Mouse (Mus musculus): Measurements from ENCODE around the gene Slc25a45. TPM values are rescaled to one million over a fixed set of nuclear protein-coding genes. Genes with fewer than 3 reads are reported as not detected.

Slc25a45 gene
- polyA plus RNA-seq, 1 experiment = 24.6 TPM

- Histone ChIP-seq H3K4me3 (replicated peaks; ENCODE audit: control insufficient read depth, low read depth, low read length) (peak overlapping the region; percentile 8), H3K4me1 (ENCODE audit: control insufficient read depth, insufficient read depth, low read length) (peaks cover 6% of the 10 kb centered on the region), H3K27ac (ENCODE audit: control insufficient read depth, insufficient read depth, low read depth, low read length, poor library complexity) (peak overlapping the region; percentile 97)
- 11% methylated on average over 13 of the region's 13 CpGs for WGBS
- no peak; the same call in 1 of the 2 replicates for TF ChIP-seq POLR2A (IDR thresholded peaks at IDR 0.05; ENCODE audit: borderline replicate concordance, control insufficient read depth, low read depth, low read length)
- no peak for TF ChIP-seq CTCF (IDR thresholded peaks at IDR 0.05; ENCODE audit: control insufficient read depth, insufficient read depth, low read length)
Observed at GRCm38 (mm10) chr19:5848826-5849672, 28.6 kb upstream of the Slc25a45 start.

DNA sequence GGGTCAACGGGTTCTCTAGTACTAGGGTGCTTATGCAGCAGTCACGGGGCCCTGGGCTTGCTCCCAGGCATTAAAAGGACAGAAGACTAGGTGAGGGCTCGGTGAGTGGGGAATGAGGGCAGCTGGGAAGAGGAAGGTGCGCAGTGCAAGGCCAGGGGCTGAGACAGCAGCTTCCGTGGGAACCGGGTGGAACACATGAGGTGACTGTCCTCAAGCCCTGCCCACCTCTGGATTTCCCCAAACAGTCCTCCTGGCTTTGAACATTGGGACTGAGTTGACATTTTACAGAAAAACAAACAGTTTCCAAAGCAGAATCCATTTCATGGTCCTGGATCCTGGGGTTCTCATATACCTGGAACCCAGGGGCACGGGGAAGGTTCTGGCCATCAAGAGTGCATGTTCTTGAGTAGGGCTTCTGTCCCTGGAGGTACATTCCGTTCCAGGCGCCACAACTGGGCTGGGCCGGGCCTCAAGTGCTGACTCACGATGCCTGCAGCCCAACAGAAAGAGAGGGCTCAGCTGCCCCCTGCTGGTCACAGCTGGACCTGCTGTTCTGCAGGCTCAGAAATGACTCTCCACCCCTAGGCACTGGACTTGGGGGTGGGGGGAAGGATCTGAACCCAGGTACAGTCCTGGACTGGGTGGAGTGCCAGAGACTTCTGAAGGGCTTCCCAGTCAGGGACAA is 27.6 kb upstream of the Slc25a45 start:
- TF ChIP-seq CTCF (IDR thresholded peaks at IDR 0.05; ENCODE audit: control insufficient read depth, insufficient read depth, low read length) (peak; percentile 99), POLR2A (IDR thresholded peaks at IDR 0.05; ENCODE audit: borderline replicate concordance, control insufficient read depth, low read depth, low read length) (no peak; the same call in 1 of the 2 replicates)
- Histone ChIP-seq H3K4me3 (replicated peaks; ENCODE audit: control insufficient read depth, low read depth, low read length) (peak overlapping the region; percentile 17), H3K27ac (ENCODE audit: control insufficient read depth, insufficient read depth, low read depth, low read length, poor library complexity) (peak overlapping the region; percentile 97), H3K4me1 (ENCODE audit: control insufficient read depth, insufficient read depth, low read length) (peaks cover 6% of the 10 kb centered on the region)
- 6% methylated on average over 11 of the region's 11 CpGs for WGBS

DNA sequence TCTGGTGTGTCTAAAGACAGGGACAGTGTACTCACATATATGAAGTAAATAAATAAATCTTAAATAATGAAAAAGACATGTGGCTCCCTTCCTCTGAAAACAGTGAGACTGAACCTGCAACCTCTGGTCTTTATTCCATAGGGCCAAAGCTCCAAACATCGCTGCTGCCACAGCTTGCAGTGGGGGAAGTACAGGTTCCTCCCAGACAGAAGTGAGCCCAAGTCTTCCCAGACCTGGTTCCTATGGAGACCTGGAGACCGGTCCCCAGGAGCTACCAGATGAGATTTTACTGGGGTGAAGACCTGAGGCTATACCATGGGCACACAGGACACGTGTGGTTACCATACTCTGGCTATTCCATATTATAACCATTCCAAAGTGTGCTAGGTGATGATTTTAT is 26.7 kb upstream of the Slc25a45 start:
- 88% methylated on average over 3 of the region's 3 CpGs for whole genome bisulfite sequencing
- H3K27ac ChIP-seq (ENCODE audit: control insufficient read depth, insufficient read depth, low read depth, low read length, poor library complexity) = no peak overlapping the region
- peaks cover 6% of the 10 kb centered on the region for H3K4me1 ChIP-seq (ENCODE audit: control insufficient read depth, insufficient read depth, low read length)
- TF ChIP-seq POLR2A (IDR thresholded peaks at IDR 0.05; ENCODE audit: borderline replicate concordance, control insufficient read depth, low read depth, low read length) (no peak), CTCF (IDR thresholded peaks at IDR 0.05; ENCODE audit: control insufficient read depth, insufficient read depth, low read length) (no peak)
- no peak overlapping the region for H3K4me3 ChIP-seq (replicated peaks; ENCODE audit: control insufficient read depth, low read depth, low read length)

DNA sequence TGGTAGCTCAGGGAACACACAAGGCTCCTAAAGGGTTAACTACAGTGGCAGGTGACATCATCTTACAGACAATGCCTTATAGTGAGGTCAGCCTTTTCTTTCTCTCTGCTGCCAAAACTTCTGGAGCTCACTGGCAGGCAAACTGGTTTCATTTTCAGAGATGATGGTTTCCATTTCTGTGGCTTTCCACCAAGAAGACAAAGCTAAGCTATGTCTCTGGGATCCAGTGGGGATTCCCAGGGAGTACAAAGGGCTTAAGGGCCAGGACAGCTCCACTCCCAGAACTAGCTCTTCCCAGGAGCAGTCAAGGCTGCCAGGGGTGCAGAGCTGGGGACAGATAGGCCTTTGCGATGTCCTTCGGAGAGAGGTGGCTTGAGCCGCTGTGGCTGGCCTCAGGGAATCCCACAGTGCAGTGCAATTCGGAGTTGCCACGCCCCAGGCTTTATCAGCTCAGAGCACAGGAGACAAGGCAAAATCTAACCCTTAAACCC is 26.1 kb upstream of the Slc25a45 start:
- Histone ChIP-seq H3K4me3 (replicated peaks; ENCODE audit: control insufficient read depth, low read depth, low read length) (no peak overlapping the region), H3K4me1 (ENCODE audit: control insufficient read depth, insufficient read depth, low read length) (peaks cover 6% of the 10 kb centered on the region), H3K27ac (ENCODE audit: control insufficient read depth, insufficient read depth, low read depth, low read length, poor library complexity) (no peak overlapping the region)
- no peak for TF ChIP-seq POLR2A (IDR thresholded peaks at IDR 0.05; ENCODE audit: borderline replicate concordance, control insufficient read depth, low read depth, low read length)
- TF ChIP-seq CTCF (IDR thresholded peaks at IDR 0.05; ENCODE audit: control insufficient read depth, insufficient read depth, low read length) = no peak
- WGBS = 73% methylated on average over 5 of the region's 5 CpGs

- TF ChIP-seq POLR2A (IDR thresholded peaks at IDR 0.05; ENCODE audit: borderline replicate concordance, control insufficient read depth, low read depth, low read length) = no peak
- no peak for TF ChIP-seq CTCF (IDR thresholded peaks at IDR 0.05; ENCODE audit: control insufficient read depth, insufficient read depth, low read length)
- H3K4me3 ChIP-seq (replicated peaks; ENCODE audit: control insufficient read depth, low read depth, low read length) = no peak overlapping the region
- peaks cover 6% of the 10 kb centered on the region for H3K4me1 ChIP-seq (ENCODE audit: control insufficient read depth, insufficient read depth, low read length)
- WGBS = 88% methylated on average over 12 of the region's 12 CpGs
- H3K27ac ChIP-seq (ENCODE audit: control insufficient read depth, insufficient read depth, low read depth, low read length, poor library complexity) = no peak overlapping the region
Observed at GRCm38 (mm10) chr19:5852035-5852722, 25.4 kb upstream of the Slc25a45 start.

DNA sequence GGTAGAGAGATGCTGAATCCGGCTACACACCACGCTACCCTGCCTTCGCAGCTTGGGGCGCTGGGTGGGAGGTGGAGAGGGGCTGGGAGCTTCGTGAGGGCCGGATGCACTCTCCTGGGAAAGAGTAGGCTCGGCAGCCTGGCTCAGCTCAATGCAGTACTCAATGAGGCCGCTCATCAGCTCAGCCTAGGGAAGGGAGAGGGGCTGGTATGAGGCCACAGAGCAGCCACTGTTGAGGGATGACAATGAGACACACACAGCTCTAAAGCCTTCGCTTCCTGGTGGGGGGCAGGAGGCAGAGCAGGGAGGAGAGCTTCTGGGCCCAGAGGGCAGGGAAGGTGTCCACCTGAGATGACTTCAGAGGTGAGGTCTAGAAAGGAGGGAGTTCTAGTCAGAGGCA is 21.0 kb upstream of the Slc25a45 start:
- Histone ChIP-seq H3K27ac (ENCODE audit: control insufficient read depth, insufficient read depth, low read depth, low read length, poor library complexity) (no peak overlapping the region), H3K4me1 (ENCODE audit: control insufficient read depth, insufficient read depth, low read length) (no peaks in the 10 kb centered on the region), H3K4me3 (replicated peaks; ENCODE audit: control insufficient read depth, low read depth, low read length) (no peak overlapping the region)
- WGBS = 86% methylated on average over 9 of the region's 9 CpGs
- TF ChIP-seq POLR2A (IDR thresholded peaks at IDR 0.05; ENCODE audit: borderline replicate concordance, control insufficient read depth, low read depth, low read length) (no peak), CTCF (IDR thresholded peaks at IDR 0.05; ENCODE audit: control insufficient read depth, insufficient read depth, low read length) (no peak)

DNA sequence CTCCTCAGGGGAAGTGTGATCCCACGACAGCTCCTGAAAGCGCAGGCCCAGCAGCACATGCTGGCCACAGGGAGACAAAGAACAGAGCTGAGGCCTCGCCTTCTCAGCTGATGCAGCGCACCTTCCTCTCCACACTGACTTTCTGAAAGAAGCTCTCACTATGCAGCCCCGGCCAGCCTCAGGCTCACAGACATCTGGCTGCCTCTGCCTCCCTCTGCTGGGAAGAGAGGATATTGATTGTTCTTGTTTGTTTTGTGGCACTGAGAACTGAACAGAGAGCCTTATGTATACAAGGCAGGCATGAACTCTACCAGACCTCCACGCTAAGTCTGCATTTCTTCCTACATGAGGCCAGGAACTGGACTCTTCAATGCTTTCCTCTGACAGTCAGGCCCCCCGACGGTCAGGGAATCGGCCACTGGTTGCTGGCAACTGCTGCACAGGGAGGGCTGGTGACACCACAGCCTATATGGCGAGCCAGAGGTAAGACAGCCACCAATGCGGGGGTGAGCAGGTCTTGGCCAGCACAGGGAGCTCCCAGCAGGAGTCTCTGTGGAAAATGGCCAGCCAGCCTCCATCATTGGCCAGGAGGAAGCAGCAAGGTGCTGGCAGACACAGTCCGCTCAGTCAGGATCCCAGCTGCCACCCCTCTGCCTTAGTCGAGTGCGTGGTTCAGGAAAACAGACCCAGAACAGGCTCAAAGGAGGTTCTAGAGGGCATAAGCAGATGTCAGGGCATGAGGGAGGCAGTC is 15.1 kb upstream of the Slc25a45 start:
- H3K4me1 ChIP-seq (ENCODE audit: control insufficient read depth, insufficient read depth, low read length) = no peaks in the 10 kb centered on the region; the same call in 1 of the 2 replicates
- TF ChIP-seq CTCF (IDR thresholded peaks at IDR 0.05; ENCODE audit: control insufficient read depth, insufficient read depth, low read length) = no peak
- no peak for TF ChIP-seq POLR2A (IDR thresholded peaks at IDR 0.05; ENCODE audit: borderline replicate concordance, control insufficient read depth, low read depth, low read length)
- 94% methylated on average over 14 of the region's 14 CpGs for WGBS
- H3K27ac ChIP-seq (ENCODE audit: control insufficient read depth, insufficient read depth, low read depth, low read length, poor library complexity) = no peak overlapping the region
- no peak overlapping the region for H3K4me3 ChIP-seq (replicated peaks; ENCODE audit: control insufficient read depth, low read depth, low read length)
